Mouse (Mus musculus): Measurements from ENCODE around the gene Rap2a. TPM values are rescaled to one million over a fixed set of nuclear protein-coding genes. Genes with fewer than 3 reads are reported as not detected.

Rap2a gene
- polyA plus RNA-seq, 1 experiment from 2014 or later, result 48.4 TPM

- ATAC-seq (no peak), DNase-seq (ENCODE audit: low spot score) (no peak)
- whole genome bisulfite sequencing, result 57% methylated on average over 7 of the region's 7 CpGs
- Histone ChIP-seq H3K4me2 (replicated peaks; ENCODE audit: low read depth, low read length) (no peak overlapping the region), H3K4me3 (ENCODE audit: low read depth, low read length) (no peak overlapping the region), H3K4me1 (ENCODE audit: insufficient read depth, low read depth, low read length) (no peaks in the 10 kb centered on the region; the same call in 1 of the 2 replicates), H3K9me3 (ENCODE audit: low read length) (no peaks in the 10 kb centered on the region), H3K27me3 (replicated peaks; ENCODE audit: insufficient read depth, low read length) (no peaks in the 10 kb centered on the region), H3K36me3 (ENCODE audit: insufficient read depth, low read length) (no peaks in the 10 kb centered on the region), H3K27ac (ENCODE audit: low read length) (no peak overlapping the region), H3K9ac (replicated peaks; ENCODE audit: low read depth) (no peak overlapping the region)
- TF ChIP-seq CTCF (IDR thresholded peaks at IDR 0.05) (no peak), EP300 (IDR thresholded peaks at IDR 0.05) (no peak)
Observed at GRCm38 (mm10) chr14:120476186-120476697, 2.0 kb upstream of the Rap2a start.

- Histone ChIP-seq H3K9ac (replicated peaks; ENCODE audit: low read depth) (peak overlapping the region; percentile 65), H3K4me3 (ENCODE audit: low read depth, low read length) (peak overlapping the region; percentile 83), H3K36me3 (ENCODE audit: insufficient read depth, low read length) (no peaks in the 10 kb centered on the region; the same call in 1 of the 2 replicates), H3K27me3 (replicated peaks; ENCODE audit: insufficient read depth, low read length) (no peaks in the 10 kb centered on the region), H3K4me1 (ENCODE audit: insufficient read depth, low read depth, low read length) (no peaks in the 10 kb centered on the region; the same call in 1 of the 2 replicates), H3K9me3 (ENCODE audit: low read length) (no peaks in the 10 kb centered on the region; the same call in 1 of the 2 replicates), H3K4me2 (replicated peaks; ENCODE audit: low read depth, low read length) (peak overlapping the region; percentile 72), H3K27ac (ENCODE audit: low read length) (peak overlapping the region; percentile 99)
- peak; percentile 87 for ATAC-seq
- peak; percentile 99 for DNase-seq (ENCODE audit: low spot score)
- TF ChIP-seq EP300 (IDR thresholded peaks at IDR 0.05) (peak; percentile 90), CTCF (IDR thresholded peaks at IDR 0.05) (0 out of 2 replicates have a peak, but pooled peaks have one; percentile 17)
- WGBS, result 1% methylated on average over 46 of the region's 46 CpGs
Observed at GRCm38 (mm10) chr14:120477288-120477981, 809 bp upstream of the Rap2a start.

GRCm38 (mm10) chr14:120478641-120479341 lies 547 bp downstream of the Rap2a start:
- H3K36me3 ChIP-seq (ENCODE audit: insufficient read depth, low read length), result no peaks in the 10 kb centered on the region; the same call in 1 of the 2 replicates
- peak; percentile 5; the same call in 1 of the 2 replicates for TF ChIP-seq CTCF (IDR thresholded peaks at IDR 0.05)
- TF ChIP-seq EP300 (IDR thresholded peaks at IDR 0.05), result no peak
- H3K4me1 ChIP-seq (ENCODE audit: insufficient read depth, low read depth, low read length), result no peaks in the 10 kb centered on the region; the same call in 1 of the 2 replicates
- under 1% methylated on average over 52 of the region's 62 CpGs for WGBS
- no peak for DNase-seq (ENCODE audit: low spot score)
- peak overlapping the region; percentile 72 for H3K4me2 ChIP-seq (replicated peaks; ENCODE audit: low read depth, low read length)
- ATAC-seq, result peak; percentile 11
- H3K4me3 ChIP-seq (ENCODE audit: low read depth, low read length), result peak overlapping the region; percentile 83
- H3K27ac ChIP-seq (ENCODE audit: low read length), result peak overlapping the region; percentile 99
- H3K9me3 ChIP-seq (ENCODE audit: low read length), result no peaks in the 10 kb centered on the region; the same call in 1 of the 2 replicates
- H3K27me3 ChIP-seq (replicated peaks; ENCODE audit: insufficient read depth, low read length), result no peaks in the 10 kb centered on the region
- H3K9ac ChIP-seq (replicated peaks; ENCODE audit: low read depth), result peak overlapping the region; percentile 81

- no peaks in the 10 kb centered on the region; the same call in 1 of the 2 replicates for H3K36me3 ChIP-seq (ENCODE audit: insufficient read depth, low read length)
- no peaks in the 10 kb centered on the region; the same call in 1 of the 2 replicates for H3K9me3 ChIP-seq (ENCODE audit: low read length)
- WGBS, result 52% methylated on average over 8 of the region's 8 CpGs
- no peaks in the 10 kb centered on the region for H3K27me3 ChIP-seq (replicated peaks; ENCODE audit: insufficient read depth, low read length)
- peak overlapping the region; percentile 72 for H3K4me2 ChIP-seq (replicated peaks; ENCODE audit: low read depth, low read length)
- H3K4me3 ChIP-seq (ENCODE audit: low read depth, low read length), result peak overlapping the region; percentile 83
- peaks cover 4% of the 10 kb centered on the region; the same call in 1 of the 2 replicates for H3K4me1 ChIP-seq (ENCODE audit: insufficient read depth, low read depth, low read length)
- ATAC-seq, result no peak
- DNase-seq (ENCODE audit: low spot score), result peak; percentile 76
- no peak for TF ChIP-seq EP300 (IDR thresholded peaks at IDR 0.05)
- no peak for TF ChIP-seq CTCF (IDR thresholded peaks at IDR 0.05)
- no peak overlapping the region for H3K9ac ChIP-seq (replicated peaks; ENCODE audit: low read depth)
- H3K27ac ChIP-seq (ENCODE audit: low read length), result no peak overlapping the region
Observed at GRCm38 (mm10) chr14:120480341-120480900, 2.2 kb downstream of the Rap2a start.

GRCm38 (mm10) chr14:120480927-120481326 lies 2.7 kb downstream of the Rap2a start:
- ATAC-seq, result no peak
- DNase-seq (ENCODE audit: low spot score), result no peak
- Histone ChIP-seq H3K9me3 (ENCODE audit: low read length) (no peaks in the 10 kb centered on the region; the same call in 1 of the 2 replicates), H3K9ac (replicated peaks; ENCODE audit: low read depth) (no peak overlapping the region), H3K4me3 (ENCODE audit: low read depth, low read length) (peak overlapping the region; percentile 83; the same call in 1 of the 2 replicates), H3K4me1 (ENCODE audit: insufficient read depth, low read depth, low read length) (peaks cover 4% of the 10 kb centered on the region; the same call in 1 of the 2 replicates), H3K27ac (ENCODE audit: low read length) (no peak overlapping the region), H3K36me3 (ENCODE audit: insufficient read depth, low read length) (no peaks in the 10 kb centered on the region; the same call in 1 of the 2 replicates), H3K4me2 (replicated peaks; ENCODE audit: low read depth, low read length) (peak overlapping the region; percentile 72), H3K27me3 (replicated peaks; ENCODE audit: insufficient read depth, low read length) (no peaks in the 10 kb centered on the region)
- WGBS, result 92% methylated on average over 4 of the region's 4 CpGs
- no peak for TF ChIP-seq CTCF (IDR thresholded peaks at IDR 0.05)
- no peak for TF ChIP-seq EP300 (IDR thresholded peaks at IDR 0.05)
